Mouse (Mus musculus) cortical plate, adult 2 months (tissue): ENCODE measurements around the gene Hrct1. TPM values are rescaled to one million over a fixed set of nuclear protein-coding genes. Genes with fewer than 3 reads are reported as not detected.

Source experiments
- H3K27ac ChIP-seq: fragments of 200-500 bp; 2 replicates; pipeline ENCODE4 v1.5.1; 2012; ENCODE audit warnings: low read length, control low read depth, inconsistent platforms; ENCODE audit not compliant: insufficient read depth
- H3K4me1 ChIP-seq: fragments of 200-500 bp; 2 replicates; pipeline ENCODE4 v1.6.1; 2011; ENCODE audit warnings: low read length; ENCODE audit not compliant: control insufficient read depth, insufficient read depth
- H3K4me3 ChIP-seq: fragments of 200-500 bp; 2 replicates; pipeline ENCODE4 v1.5.1; 2011; ENCODE audit warnings: mild to moderate bottlenecking, low read length, control low read depth; ENCODE audit not compliant: insufficient read depth
- CTCF ChIP-seq: fragments of 200-500 bp; IDR thresholded peaks from 2 replicates; pipeline ENCODE4 v1.5.1; 2011; ENCODE audit warnings: mild to moderate bottlenecking, control low read depth, low read length; ENCODE audit not compliant: insufficient read depth; ENCODE audit errors: extremely low read depth
- POLR2A ChIP-seq: fragments of 200-500 bp; IDR thresholded peaks from 2 replicates; pipeline ENCODE4 v1.6.1; 2011; ENCODE audit warnings: mild to moderate bottlenecking, low read length, control low read depth; ENCODE audit not compliant: insufficient read depth; ENCODE audit errors: extremely low read depth
- polyA plus RNA-seq: library from polyadenylated mRNA; depleted of rRNA; stranded (reverse); fragments of >200 nt; gene quantifications from 2 replicates; pipeline ENCODE4 v1.2.3, GENCODE M21; 2012

Hrct1 gene
- polyA plus RNA-seq, 1 experiment = 1.8 TPM

DNA sequence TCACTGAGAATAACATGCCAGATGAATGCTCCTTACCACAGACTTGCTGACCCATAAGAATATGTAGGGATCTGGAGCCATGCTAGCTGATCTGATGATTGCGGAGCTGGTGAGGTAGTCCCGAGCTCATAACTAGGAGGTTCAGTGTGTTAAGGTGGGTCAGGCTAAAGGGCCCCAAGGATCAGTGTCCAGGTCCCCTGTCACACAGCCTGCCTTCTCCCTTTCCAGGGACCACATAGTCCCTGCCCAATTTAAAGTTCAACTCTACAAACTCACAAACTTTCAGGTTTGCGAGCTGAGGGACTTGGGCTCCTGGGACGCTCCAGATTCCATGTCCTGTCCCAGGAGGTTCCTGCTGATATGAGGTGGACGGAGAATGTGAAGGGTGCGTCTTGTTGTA is 26.3 kb upstream of the Hrct1 start, which contains the start of gene Olfr70:
TSS of gene Olfr70 (minus strand) at position 101 of the 400 bp plus-strand sequence.
- Histone ChIP-seq H3K4me3 (no peak within 1 kb of the TSS), H3K27ac (no peak within 1 kb of the TSS), H3K4me1 (no peaks in the 10 kb centered on the region)
- TF ChIP-seq POLR2A = no peak
- no peak for TF ChIP-seq CTCF

DNA sequence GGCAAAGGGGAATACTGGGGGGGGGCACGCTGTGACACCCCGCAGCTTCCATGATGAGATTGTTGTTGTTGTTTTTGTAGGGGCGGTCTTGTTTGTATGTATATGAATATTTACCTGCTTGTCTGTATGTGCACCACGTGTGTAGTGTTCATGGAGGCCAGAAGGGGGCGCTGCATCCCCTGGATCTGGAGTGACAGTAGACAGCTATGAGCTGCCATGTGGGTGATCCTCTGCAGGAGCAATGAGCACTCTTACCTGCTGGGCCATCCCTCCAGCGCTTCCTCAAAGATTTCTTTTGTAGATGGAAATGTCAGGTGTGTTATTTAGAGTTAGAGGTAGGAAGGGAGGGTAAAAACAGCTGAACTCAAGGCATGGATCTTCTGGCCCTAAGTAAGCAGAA is 23.5 kb upstream of the Hrct1 start:
- H3K4me1 ChIP-seq = no peaks in the 10 kb centered on the region
- TF ChIP-seq POLR2A (no peak), CTCF (peak; percentile 19; the same call in 1 of the 2 replicates)
- no peak overlapping the region for H3K4me3 ChIP-seq
- H3K27ac ChIP-seq = no peak overlapping the region

DNA sequence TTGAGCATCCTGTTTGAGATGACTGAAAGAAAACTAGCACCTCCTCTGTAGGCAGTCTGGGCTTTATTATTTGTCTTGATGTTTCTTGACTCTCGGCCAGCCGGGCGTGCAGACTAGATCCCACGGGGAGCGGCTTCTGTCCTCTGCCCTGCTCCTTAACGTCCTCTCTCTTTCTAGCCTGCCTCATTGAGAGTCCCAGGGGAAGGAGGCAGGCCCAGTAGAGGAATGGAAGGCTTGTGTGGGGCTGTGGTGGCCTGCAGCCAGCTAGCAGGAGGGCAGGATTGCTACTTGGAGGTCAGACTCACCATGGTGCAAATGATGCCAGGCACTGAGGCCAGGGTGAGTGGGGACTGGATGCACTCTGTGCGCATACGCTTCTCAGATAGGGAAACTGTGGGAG is 23.1 kb upstream of the Hrct1 start:
- H3K4me1 ChIP-seq = no peaks in the 10 kb centered on the region
- no peak overlapping the region for H3K27ac ChIP-seq
- TF ChIP-seq CTCF = no peak
- TF ChIP-seq POLR2A = no peak
- no peak overlapping the region for H3K4me3 ChIP-seq

DNA sequence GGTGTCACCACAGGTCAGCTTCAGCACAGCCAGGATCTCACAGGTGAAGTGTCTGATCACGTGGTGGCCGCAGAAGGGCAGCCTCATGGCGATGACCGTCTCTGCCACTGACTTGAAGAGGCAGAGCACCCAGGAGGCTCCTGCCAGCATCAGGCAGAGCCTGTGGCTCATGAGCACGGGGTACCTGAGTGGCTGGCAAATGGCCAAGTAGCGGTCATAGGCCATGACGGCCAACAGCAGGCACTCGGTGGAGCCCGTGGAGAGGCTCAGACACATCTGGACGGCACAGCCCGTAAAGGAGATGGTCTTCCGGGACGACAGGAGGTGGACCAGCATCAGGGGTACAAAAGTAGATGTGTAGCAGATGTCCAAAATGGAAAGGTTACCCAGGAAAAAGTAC is 21.0 kb upstream of the Hrct1 start:
- no peak overlapping the region for H3K4me3 ChIP-seq
- H3K27ac ChIP-seq = no peak overlapping the region
- peaks cover 1% of the 10 kb centered on the region; the same call in 1 of the 2 replicates for H3K4me1 ChIP-seq
- no peak for TF ChIP-seq CTCF
- no peak for TF ChIP-seq POLR2A

DNA sequence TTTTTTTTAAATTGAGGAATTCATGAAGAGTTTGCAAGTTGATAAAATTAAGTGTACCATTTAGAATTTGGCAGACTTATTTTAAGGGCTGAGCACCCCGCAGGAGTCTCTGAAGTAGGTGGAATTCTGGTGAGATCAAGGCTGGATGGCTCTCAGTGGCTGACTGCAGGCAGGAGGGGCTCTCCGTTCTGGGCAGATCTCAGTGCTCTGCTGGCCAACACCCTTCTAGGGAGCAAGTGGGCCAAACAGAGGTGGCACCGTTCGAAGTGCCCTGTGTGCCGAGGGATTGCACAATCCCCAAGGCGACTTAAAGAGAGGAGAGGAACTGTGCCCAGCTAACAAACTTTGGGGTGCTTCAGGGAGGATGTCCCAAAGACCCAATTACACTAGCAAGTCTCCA is 17.1 kb upstream of the Hrct1 start, which contains the start of gene Olfr71:
TSS of gene Olfr71 (minus strand) at position 387 of the 400 bp plus-strand sequence.
- no peak within 1 kb of the TSS for H3K27ac ChIP-seq
- H3K4me3 ChIP-seq = no peak within 1 kb of the TSS
- H3K4me1 ChIP-seq = peaks cover 3% of the 10 kb centered on the region
- TF ChIP-seq POLR2A (no peak), CTCF (no peak)

DNA sequence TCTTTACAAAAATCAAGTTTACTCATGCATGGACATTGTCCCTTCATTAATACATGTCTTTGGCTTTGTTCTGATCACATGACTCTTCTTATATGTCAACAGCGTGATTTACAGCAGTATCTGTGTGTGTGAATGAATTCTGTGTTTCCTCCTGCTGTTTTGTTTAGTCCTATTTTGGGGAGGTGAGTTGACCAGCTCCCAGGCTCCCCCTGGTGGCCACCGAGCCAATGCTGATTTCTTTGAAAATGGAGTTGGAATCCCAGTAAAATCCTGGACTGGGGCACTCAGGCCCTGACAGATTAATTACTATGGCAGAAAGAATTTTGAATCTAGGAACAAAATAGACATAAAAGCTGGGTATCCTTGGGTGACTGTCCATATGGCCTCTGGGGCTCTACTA is 15.2 kb upstream of the Hrct1 start:
- H3K27ac ChIP-seq = no peak overlapping the region
- H3K4me3 ChIP-seq = no peak overlapping the region
- H3K4me1 ChIP-seq = peaks cover 3% of the 10 kb centered on the region
- TF ChIP-seq CTCF (peak; percentile 72), POLR2A (no peak)

DNA sequence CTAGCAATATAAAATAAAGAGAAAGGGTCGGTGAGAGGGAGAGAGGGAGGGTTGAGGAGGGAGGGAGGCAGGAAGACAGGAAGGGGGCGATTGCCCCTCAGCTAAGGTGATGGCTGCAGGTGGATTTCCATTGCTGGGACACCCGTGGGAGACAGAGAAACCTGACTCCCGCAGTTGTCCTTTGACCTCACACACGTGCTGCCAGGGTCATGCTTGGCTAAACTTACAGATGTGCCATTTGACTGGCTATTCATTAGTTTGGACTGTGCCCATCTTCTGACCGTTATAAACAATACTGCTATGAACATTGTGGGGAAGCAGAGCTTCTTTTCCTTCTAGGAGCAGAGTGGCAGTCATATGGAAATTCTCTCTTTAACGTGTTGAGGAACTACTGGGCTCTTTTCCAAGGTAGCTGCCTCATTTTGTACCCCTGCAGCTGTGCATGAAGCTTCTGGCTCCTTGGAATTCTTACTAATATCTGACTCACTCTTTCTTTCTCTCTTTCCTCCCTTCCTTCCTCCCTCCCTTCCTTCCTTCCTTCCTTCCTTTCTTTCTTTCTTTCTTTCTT is 13.3 kb upstream of the Hrct1 start:
- Histone ChIP-seq H3K4me1 (peaks cover 3% of the 10 kb centered on the region), H3K4me3 (no peak overlapping the region), H3K27ac (no peak overlapping the region)
- TF ChIP-seq POLR2A (no peak), CTCF (no peak)

DNA sequence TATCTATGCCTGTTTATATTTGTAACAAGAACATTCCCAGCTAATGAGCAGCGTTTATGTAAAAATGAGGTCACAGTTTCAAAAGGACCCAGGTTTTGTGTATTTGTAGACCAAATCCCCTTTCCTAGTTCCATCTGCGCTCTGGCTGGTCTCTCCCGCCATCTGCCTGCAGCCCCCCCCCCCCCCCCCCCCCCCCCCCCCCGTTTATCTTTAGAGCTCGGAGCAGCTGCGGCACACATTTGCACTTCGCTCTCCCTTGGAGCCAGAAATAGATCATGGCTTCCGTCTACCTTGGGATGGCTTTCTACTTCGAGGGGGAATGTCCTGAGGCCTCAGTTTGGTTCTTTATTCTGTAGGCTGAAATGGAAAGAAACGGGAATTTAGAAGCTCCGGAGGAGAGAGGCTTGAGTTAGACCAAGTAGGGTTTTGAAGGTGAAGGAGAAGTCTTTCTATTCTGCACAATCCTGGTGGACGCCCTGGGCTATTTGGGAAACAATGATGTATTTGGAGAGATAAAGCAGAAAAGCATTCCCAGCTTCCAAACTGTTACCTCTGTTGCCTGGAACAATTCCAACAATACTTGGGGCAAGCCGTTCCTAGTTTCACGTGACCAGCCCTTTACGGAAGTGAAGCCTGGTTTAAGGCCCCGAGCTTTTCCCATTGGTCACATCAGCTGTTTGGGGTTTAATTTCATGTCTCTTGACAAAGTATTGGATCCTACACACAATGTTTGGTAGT is 6.3 kb upstream of the Hrct1 start:
- H3K4me3 ChIP-seq = no peak overlapping the region

DNA sequence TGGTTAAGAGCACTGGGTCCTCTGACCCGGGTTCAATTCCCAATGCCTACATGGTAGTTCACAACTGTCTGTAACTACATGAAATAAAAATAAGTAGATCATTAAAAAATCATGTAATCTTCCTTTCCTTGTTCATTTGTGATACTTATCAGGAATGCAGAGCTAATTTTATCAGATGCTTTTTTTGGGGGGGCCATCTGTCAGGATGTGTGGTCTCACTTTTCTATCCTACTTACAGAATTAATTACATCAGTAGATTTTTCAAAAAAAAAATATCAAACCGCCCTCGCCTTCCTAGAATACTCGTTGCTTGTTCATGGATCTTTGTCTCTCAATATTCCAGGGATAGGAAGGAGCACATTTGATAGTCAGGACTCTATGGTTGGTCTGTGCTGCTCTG is 4.8 kb upstream of the Hrct1 start:
- TF ChIP-seq POLR2A (no peak), CTCF (no peak)
- no peak overlapping the region for H3K4me3 ChIP-seq
- no peak overlapping the region for H3K27ac ChIP-seq
- H3K4me1 ChIP-seq = peaks cover 2% of the 10 kb centered on the region; the same call in 1 of the 2 replicates

More for the DNA sequence above, 6.3 kb upstream of the Hrct1 start:
- H3K4me1 ChIP-seq = peaks cover 2% of the 10 kb centered on the region; the same call in 1 of the 2 replicates
- H3K27ac ChIP-seq = no peak overlapping the region
- TF ChIP-seq CTCF (no peak), POLR2A (no peak)

DNA sequence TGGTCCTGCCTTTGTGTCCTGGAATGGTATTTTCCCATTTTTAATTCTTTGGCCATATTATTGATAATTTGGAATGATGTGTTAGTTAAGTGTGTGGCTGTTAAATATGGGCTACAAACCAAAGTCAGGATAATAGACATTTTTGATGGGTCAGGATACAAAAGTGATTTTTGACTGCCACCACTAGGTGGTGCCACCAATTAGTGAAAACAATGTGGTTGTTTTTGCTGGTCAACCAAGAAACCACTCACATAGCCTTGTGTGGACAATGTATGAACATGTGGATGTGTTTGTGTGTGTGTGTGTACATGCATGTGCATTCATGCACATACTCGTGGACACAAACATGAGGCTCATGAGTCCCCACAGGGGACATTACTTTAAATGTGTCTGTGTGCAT is 2.2 kb upstream of the Hrct1 start:
- H3K27ac ChIP-seq = no peak overlapping the region
- TF ChIP-seq POLR2A (no peak), CTCF (peak; percentile 42; the same call in 1 of the 2 replicates)

More for the DNA sequence above, 2.2 kb upstream of the Hrct1 start:
- peaks cover 2% of the 10 kb centered on the region; the same call in 1 of the 2 replicates for H3K4me1 ChIP-seq
- H3K4me3 ChIP-seq = no peak overlapping the region
